Mouse (Mus musculus): Measurements from ENCODE around the gene Ablim1.

The Ablim1 gene

DNA sequence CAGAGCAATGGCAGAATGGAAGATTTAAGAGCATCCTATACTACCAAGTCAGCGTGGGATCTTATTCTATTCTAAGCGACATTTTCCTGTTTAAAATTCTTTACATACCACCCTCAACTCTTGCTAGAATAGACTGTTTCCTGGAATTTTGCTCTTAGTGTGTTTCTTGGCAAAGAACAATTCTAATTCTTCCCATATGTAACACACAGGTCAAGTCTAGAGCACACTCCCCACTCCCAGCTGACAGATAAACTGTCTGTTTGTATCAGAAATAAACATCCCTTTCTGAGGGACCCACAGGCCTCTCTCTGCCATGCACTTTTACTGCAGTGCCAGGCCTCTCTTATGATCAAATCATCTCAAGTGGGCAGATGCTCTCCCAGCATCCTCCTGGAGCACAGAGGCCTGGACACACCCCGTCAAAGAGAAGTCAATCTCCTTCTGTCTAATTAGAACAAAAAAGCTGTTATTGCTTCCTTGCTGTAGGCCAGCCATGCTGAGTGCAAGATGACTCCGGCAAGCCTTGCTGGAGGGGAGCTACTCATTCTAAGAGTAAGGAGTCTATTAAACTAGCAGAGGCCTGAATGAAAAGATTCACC, 211.3 kb downstream of the Ablim1 start:
- no peak for DNase-seq (ENCODE audit: low read depth, low spot score)

DNA sequence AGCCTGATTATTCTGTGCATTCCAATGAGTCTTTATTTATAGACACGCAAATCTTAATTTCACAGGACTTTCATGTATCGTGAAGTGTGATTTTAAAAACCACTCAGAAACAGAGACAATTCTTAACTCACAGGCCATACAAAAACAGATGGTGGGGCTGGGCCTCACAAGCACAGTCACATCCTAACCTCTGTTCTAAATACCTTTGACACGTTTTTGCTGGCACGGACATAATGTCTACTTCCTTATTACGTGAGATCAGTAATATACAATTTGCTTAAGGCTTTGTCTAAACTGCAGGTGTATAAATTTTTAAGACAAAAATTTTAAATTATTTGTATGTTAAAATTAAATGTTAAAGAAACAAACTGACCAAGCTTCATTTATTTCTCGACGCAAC, 212.7 kb downstream of the Ablim1 start:
- DNase-seq (ENCODE audit: low read depth, low spot score), result no peak

DNA sequence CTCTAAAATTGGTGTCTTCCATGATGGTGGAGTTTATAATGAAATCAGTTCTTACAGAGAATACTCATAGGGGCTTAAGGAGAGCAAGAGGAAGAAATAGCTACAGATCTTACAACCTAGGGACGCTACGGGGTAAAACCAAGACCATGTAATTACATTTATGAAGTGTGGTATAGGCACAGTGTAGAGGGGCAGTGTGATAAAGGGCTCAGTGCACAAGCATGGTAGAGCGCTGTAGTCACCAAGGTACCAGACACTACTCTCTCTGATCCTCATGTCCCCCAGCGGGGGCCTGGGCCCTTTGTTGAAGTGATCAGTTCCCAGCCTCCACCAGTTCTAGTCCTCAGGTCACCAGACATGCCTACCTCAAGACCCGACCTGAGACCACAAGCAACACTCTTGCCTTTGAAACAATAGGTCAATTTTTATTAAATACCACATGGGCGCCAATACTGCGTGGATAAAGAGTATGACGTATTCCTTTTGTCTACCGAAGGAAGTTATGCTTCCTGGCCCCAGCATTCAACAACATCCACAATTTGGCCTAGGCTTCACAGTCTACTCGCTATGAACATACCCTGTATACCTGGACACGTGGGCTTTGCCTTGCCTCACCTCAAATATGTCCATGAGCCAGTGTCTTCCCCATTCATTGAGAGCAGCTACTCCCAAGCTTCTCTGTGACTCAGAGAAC, 213.8 kb downstream of the Ablim1 start:
- no peak for DNase-seq (ENCODE audit: low read depth, low spot score)

DNA sequence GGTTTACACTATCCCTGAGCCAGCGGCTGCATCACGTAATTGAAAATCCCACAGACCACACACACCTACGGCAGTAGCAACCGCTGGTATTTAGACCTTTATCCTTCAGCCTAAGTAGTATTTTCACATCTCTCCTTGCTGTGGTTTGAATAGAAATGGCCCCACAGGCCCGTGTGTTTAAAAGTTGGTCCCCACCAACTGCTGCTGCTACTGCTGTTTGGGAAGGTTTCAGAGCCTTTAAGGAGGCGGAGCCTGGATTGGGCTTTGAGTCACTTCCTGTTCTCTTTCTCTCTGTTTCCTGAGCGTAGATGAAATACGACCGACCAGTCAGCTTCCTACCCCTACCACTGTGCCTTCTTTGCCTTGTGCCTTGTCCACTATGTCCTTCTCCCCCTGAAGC, 214.7 kb downstream of the Ablim1 start:
- DNase-seq (ENCODE audit: low read depth, low spot score), result peak; percentile 42

DNA sequence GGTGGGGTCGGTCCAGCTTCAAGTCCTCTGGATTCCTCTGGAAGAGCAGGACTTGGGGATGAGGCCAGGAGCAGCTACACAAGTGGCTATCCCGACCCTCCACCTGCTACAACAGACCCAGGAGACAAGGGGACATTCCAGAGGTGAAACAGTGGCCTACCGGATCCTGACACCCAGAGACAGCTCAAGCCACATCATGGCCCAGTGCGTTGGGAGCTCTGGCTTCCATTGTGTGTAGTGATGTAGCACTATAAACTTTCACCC, 215.7 kb downstream of the Ablim1 start:
- no peak for DNase-seq (ENCODE audit: low read depth, low spot score)

DNA sequence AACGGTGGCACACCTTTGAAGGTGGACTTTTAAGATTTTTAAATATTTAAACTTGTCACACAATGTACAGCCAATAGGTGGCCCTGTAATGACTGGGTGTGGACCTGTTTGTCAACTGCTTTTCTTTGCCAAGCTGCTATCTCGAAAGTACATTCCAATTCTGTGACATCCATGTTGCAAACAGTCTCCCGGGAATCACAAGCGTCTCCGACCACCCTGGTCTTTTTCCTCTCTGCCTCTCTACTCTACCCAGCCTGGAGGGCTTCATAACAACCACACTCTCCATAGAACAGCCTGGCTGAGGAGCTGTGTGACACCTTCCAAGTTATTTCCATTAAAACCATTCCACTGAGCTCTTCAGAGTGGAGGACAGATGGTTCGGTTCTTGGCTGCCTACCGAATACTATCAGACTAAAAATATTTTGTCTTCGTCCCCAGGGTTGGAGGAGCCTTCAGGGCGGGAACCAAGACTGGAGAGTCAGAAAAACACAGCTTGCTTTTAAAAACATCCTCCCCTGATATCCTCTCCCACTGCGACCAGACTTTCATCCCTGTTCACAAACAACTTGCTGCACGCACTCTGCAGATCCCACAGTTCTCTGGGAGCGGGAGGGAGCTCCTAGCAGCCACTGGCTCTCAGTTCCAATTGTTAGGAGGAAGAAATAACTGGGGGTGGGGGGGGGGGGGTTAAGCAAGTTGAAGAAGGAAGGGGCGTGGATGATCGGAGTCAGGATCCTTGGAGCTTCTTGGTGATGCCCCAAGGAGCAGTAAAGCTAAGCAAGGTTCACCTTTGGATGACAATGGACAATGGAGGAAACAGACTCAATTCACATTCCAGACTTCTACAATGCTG, 216.3 kb downstream of the Ablim1 start:
- peak; percentile 70 for DNase-seq (ENCODE audit: low read depth, low spot score)

DNA sequence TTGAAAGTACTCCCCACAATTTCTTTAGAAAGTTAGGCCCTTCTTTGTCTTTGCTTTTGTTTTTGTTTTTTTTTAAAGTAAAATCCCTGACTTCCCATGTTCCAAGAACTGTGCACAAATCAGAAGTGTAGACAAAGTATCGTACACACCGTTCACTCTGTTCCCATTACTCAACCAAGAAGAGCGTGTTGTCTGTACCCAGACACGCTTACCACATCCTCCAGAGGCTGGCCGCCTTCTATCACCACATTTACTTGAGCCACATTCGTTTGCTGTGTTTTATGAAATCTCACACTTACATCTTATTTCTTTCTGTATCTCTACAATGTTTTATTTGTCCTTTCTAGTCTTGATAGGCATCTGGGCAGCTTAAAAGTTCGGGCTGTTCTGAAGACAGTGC, 219.4 kb downstream of the Ablim1 start:
- no peak for DNase-seq (ENCODE audit: low read depth, low spot score)

DNA sequence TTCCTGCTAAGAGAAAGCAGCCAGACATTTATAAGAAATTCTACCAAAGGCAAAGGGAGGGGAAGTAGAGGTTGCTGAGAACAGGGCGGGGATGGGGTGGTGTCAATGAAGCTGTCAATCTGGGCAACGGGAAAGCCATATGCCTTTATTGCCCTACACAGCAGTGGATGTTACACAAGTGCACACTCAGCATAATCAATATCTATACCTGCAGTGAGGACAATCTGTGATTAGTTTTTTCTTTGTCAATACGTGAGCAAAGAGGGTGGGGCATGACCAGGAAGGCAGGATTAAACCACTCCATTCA, 221.1 kb downstream of the Ablim1 start:
- no peak for DNase-seq (ENCODE audit: low read depth, low spot score)

DNA sequence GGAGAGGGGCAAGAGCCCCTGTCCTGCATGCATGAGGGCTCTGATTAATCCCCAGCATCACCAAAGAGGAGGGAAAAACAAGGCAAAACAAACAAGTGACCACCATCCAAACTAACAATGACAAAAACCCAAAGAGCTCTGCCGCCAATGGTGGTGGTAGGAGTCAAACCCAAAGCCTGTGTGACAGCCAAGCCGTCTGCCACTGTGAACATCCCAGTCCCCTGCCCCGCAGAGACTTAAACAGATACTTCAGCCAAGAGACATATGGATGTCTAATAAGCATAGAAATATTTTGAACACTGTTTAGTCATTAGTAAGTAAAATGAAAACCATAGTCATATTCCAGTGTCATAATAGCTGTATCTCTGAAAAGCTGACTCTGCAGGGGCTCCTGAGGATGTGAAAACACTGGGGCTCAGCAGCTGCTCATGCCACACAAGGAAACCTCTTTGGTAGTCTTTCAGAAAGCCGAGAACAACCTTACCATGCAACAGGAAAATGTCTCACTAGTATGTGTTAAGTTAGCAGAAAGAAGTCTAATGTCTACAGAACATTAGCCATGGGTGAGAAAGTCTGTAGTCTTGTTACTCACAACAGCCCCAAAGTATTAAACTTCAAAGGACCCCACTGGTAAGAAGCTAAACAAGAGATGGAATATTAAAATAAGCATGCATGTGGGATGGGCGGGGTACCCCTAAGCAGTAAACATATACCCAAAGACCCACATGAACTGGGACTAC, 221.6 kb downstream of the Ablim1 start:
- DNase-seq (ENCODE audit: low read depth, low spot score), result no peak

DNA sequence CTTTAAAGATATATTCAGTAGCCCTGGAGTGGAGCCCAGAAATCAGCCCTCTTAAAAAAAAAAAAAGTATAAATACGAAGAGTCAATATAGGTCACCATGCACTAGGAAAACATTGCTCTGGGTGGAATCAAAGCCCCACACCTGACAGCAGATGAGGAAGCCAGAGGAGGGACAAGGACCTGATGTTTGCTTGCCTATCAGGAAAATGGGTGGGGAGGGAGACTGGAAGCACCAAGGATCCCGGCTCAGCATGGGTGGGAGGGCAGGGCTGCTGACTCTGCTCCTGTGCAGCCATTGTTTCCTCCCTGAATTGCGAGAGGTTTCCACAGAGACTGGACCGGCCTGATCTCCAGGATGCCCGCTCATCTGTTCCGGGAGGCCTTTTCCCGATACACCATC, 223.4 kb downstream of the Ablim1 start:
- no peak for DNase-seq (ENCODE audit: low read depth, low spot score)

DNA sequence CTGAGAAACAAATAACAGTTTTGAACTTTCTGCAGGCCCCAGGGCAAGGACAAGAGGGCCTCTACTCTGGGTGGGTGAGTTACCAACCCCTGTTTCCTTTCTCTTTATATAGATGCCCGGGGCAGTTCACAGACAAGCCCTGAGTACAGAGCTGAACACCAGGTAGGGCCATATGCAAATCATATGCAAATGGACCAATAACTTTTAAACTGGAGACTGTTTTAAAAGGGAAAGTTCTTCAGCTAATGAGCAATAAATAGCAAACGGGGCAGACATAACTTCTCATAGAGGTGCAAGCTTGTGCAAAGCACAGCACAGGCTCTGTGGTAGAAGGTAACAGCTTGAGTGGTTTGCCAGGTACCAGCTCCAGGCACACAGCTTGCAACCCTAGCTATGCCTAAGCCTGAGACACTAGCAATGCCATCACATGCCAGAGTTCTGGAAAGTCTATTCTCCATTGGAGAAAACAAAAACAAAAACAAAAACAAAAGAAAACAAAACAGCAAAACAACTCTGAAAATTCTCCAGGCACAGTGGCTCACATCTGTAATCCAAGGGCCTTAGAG, 225.8 kb downstream of the Ablim1 start:
- DNase-seq (ENCODE audit: low read depth, low spot score), result no peak

DNA sequence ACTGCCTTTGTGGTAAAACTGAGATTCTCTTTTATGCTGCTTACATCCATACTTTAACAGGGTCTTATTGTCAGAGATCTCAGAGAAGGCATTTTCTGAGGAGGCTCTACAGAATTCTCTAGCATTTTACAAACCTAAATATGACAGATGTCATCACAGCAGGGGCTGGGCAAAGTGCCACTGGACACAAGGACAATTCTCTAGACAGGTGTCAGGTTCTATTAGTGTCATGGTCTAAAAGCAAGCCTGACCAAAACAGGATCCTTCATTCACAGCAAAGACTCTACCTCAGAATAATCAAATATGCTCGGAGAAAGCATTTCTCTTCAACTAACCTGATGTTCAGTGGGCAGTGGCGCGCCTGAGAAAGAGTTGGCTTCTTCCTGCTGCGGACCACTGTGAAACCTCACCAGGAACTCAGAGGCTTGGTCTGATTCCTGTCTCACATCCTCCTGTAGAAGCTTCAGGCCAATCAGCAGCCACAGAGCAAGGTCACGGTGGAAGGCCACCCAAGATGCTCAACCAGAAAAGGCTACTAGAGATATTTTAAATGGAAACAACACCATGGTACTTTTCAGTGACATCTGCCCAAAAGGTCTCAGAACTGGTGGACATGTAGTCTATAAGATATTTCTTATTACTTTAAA, 230.1 kb downstream of the Ablim1 start:
- DNase-seq (ENCODE audit: low read depth, low spot score), result no peak

DNA sequence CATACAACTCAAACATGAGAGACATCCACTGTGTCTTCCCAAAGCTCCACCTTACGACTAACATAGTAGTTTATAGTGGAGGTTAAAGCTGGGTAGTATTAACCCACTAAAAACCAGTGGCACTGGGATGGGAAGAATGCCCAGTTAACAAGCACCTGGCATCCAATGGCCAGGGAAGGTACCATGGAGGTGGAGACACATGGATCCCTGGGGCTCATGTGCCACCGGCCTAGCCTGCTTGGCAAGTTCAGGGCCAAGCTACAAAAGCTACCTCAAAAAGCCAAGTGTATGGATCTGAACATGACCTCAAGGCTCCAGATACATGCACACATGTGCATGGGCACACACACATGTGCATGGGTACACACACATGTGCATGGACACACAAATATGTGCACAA, 230.8 kb downstream of the Ablim1 start:
- DNase-seq (ENCODE audit: low read depth, low spot score), result no peak

DNA sequence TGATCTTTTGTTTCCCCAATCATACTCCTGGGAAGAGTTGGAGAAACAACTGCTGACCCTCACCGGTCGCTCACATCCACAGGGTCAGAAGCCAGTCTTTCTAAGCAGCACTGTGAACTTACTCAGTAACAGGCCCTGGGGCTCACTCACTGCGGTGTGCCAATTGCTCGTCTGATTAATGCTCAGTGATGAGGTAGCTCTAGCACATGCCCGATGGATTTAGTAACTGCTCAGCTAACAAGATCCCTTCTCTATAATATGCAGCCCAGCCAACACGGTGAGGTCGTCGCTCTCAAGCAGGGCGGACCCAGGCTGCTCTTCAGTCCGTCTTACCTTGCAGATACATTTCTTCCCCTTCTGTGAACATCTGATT, 231.6 kb downstream of the Ablim1 start:
- DNase-seq (ENCODE audit: low read depth, low spot score), result no peak

DNA sequence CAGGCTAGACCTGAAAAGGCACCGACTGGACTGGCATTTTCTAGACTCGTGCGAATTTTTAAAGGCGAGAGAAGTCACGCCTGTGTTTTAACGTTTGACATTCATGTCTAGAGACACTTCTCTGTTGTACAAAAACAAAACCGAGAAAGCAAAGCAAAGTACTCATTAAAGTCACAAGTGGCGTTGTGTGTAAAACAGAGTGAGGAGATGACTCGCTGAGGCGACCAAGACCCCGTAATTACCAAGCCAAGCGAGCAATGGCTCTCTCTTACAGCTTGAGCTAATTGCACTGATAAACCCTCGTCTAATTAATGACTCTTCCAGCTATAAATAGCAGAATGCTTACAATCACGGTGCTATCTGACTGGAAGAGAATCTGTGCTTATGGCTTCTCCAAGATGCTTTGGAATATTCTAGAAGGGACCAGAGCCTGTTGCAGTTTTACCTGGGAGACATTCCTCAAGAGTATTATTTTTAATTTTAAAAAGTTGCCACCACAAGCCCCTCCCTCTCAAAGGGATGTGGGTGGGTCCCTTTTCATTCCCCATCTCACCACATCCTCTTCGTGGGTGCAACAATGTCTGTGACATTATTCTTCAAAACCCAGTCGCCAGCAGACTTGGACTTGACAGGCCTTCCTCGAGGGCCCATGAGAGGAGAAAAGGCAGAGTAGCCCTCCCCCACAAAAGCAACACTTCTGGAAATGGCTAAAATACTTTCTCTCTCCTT, 232.1 kb downstream of the Ablim1 start:
- DNase-seq (ENCODE audit: low read depth, low spot score), result no peak

DNA sequence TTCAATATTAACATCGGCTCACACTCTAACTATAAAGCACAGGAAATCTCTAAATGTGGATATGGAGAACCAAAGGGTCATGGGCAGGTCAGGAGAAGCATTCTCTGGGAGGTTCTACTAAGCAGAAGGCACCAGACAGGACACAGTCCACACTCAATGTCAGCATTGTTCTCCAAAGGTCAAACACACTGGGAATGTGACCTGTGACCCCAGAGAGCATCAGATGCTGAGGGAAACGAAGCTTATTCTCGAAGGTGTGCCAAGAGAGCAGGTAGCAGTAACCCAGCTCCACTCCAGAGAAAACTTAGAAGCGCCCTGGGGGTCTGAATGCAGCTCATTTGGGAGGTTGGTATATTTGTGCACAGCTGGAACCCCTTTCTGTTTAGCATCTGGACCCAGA, 233.2 kb downstream of the Ablim1 start:
- no peak for DNase-seq (ENCODE audit: low read depth, low spot score)

DNA sequence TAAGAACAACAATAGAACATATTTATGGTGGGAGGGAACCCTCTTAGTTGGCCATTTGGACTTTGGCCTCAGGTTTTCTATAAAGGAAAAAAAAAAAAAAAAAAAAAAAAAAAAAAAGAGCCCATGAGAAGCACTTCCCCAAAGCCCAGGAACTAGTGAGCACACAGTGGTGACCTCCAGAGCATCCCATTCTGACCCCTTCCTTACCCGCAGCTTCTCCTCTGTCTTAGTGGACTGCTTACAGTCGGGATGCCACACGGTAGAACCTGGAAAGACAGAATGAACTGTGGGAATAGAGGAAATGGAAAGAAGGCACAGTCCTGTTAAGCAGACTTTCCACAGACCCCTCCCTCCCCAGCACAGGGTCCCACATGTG, 235.1 kb downstream of the Ablim1 start:
- no peak for DNase-seq (ENCODE audit: low read depth, low spot score)

DNA sequence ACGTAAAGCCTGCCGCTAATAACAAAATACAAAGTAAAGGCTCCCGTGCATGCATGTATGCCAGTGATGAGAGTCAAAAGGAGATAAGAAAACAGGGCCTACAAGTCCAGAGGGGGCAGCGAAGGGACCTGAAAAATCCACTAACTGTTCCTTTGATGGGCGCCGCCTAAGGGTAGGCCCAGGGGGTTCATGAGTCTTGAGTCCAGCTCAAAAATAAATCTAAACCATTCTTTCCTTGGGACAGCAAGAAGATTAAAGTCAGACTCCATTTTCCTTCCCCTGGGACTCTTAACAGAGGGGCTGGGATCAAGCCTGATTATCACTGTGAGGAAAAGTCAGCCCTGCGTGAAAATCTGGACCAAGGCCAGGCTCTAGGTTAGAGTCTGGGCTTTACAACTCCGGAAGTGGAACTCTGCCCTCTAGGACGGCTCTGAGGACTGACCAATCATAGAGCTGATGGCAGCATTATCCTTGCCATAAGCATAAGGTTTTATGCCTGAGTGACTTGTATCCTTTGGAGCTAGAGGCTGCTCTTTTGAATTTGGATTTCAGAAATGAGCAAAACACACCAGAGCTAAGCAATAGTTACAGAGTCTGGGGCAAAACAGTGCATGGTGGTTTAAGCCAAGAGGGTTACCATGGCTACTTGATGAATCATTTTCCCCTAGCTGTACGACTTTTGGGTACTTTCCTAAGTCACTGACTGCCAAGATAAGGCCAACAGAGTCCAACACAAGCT, 235.7 kb downstream of the Ablim1 start:
- DNase-seq (ENCODE audit: low read depth, low spot score), result no peak

DNA sequence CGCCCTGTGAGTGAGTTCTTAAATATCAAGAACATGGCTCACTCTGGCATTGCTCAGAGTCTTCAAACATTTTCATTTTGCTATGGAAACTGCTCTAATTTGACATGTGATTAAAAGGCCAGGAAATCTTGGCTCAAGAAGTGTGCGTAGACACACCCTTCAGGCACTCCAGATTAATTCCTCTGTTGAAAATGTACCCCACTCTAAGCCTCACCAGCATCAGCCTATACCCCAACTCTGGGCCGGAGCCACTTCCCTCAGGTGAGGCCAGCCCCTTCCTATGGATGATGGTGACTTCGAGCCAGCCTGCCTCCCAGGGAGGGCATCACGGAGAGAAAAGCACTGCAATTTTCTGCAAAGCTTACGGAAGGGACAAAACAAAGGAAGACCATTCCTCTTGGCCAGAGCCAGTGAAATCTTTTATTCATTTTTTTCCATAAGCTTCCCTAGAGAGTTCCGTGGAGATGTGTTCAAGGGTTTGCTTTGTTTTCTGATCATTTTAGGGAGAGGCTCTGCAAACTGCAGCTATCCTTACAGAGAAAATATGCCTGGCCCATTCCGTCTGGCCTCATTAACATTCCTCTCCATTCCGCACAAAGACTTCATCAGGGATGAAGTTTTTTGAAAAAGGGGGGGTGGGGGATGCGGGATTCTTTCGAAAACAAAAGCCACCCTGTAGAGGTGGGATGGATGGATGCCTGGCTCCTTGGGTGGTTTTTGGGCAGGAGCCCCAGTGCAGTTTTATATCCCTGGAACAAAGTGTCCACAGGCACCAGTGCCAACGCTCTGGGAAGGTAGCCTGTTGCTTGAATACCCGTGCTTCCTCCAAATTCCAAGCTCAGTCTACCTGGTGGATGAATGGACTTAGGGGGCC, 236.7 kb downstream of the Ablim1 start:
- DNase-seq (ENCODE audit: low read depth, low spot score), result no peak

DNA sequence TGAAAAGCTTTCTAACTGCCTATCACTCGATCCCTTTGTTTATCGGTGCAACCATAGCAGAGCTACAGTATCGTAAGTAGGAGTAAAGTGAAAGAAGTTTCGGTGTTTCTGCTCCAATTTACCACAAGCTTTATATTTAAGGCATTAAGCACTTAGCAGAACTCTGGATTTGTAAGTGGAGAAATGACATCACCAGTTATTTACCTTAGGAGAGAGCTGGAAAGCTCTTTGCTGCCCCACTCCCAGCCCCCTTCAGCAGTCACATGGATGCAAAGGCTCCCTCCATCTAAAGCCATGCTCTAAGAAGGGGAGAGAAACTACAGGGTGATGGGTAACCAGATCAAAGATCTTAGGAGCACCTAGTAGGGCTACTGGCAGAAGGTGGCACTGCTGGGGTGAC, 241.3 kb downstream of the Ablim1 start:
- no peak for DNase-seq (ENCODE audit: low read depth, low spot score)

Data from R1 (cell line).